8 mouse cellular contexts compared by ENCODE assay signal in the genomic region with DNA sequence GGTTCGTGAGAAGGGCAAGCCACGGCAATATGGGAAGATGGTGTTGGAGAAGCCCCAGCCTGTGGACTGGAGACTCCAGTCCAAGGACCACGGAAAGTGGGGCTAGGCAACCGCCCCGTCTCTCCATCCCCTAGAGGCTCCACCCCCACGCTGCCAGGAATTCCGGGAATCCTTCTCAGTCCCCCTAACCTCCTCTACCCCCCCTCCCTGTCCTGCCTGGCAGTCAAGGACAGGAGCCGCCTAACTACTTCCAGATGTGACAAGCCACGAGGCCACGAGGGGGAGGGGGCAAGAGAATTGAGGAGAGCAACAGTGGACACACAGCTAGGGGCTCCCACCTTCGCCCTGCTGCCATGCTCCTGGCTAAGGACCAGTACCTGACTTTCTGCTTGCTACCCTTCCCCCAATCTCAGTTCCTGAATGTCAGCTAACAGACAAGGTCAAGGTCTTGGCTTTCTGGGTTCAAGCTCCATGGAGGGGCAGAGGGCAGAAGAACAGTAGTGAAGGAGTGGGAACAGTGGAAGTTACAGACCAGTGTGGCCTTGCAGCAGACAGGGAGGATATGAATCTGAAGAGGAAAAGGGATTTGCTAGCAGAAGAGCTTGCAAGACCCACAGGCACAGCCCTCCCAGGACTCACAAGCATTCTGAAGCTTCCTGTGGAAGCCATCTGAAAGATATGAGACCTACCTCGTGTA. TPM values are rescaled to one million over a fixed set of nuclear protein-coding genes. Genes with fewer than 3 reads are reported as not detected.
DNase-seq lines count a peak whose midpoint lies in the region; ATAC-seq and TF ChIP-seq lines count a peak whose summit lies in the region.

No protein-coding gene starts in this region.

- H3K36me3 ChIP-seq in megakaryocyte, embryonic 14.5 days (replicated peaks; ENCODE audit: low read length): peaks cover 33% of the 10 kb centered on the region
- no peaks in the 10 kb centered on the region for H3K36me3 ChIP-seq in hindbrain, embryonic 14.5 days (replicated peaks; ENCODE audit: control insufficient read depth, insufficient read depth)
- peaks cover 5% of the 10 kb centered on the region; the same call in 1 of the 2 replicates for H3K36me3 ChIP-seq in liver, embryonic 11.5 days (ENCODE audit: control insufficient read depth, insufficient read depth, low read length)

- no peak for ATAC-seq in megakaryocyte, adult 5-6 weeks (ENCODE audit: poor library complexity, severe bottlenecking)
- ATAC-seq in hindbrain, embryonic 14.5 days (ENCODE audit: low FRiP score): no peak
- 0 out of 2 replicates have a peak, but pooled peaks have one; percentile 21 for ATAC-seq in liver, embryonic 11.5 days (replicated peaks; ENCODE audit: low FRiP score)

- H3K9ac ChIP-seq in hindbrain, embryonic 14.5 days: peak overlapping the region; percentile 31; the same call in 1 of the 2 replicates
- peak overlapping the region; percentile 50; the same call in 1 of the 2 replicates for H3K9ac ChIP-seq in liver, embryonic 11.5 days (ENCODE audit: low read depth, low read length)

- H3K27me3 ChIP-seq in megakaryocyte, embryonic 14.5 days (replicated peaks): peaks cover 5% of the 10 kb centered on the region
- peaks cover 12% of the 10 kb centered on the region; the same call in 1 of the 2 replicates for H3K27me3 ChIP-seq in hindbrain, embryonic 14.5 days (ENCODE audit: control insufficient read depth, insufficient read depth, low read length)
- peaks cover 7% of the 10 kb centered on the region for H3K27me3 ChIP-seq in liver, embryonic 11.5 days (replicated peaks; ENCODE audit: control insufficient read depth, insufficient read depth, low read length)

- DNase-seq in forelimb bud, embryonic 11.5 days (ENCODE audit: low read depth, low spot score): peak; percentile 96
- DNase-seq in hindbrain, embryonic 14.5 days (ENCODE audit: low spot score): no peak
- DNase-seq in liver, embryonic 11.5 days (ENCODE audit: low spot score): peak; percentile 55
- no peak for DNase-seq in B cell, adult 2 months
- no peak for DNase-seq in thymus, postnatal 10 days (ENCODE audit: low spot score in 2 of 2)

- no peak for TF ChIP-seq CTCF in olfactory bulb, adult 2 months (IDR thresholded peaks at IDR 0.05; ENCODE audit: insufficient read depth, low read depth, low read length)

- TF ChIP-seq POLR2A in olfactory bulb, adult 2 months (IDR thresholded peaks at IDR 0.05; ENCODE audit: insufficient read depth, low read depth, low read length): no peak

- peak overlapping the region; percentile 12; the same call in 1 of the 2 replicates for H3K4me2 ChIP-seq in hindbrain, embryonic 14.5 days (replicated peaks)
- peak overlapping the region; percentile 56 for H3K4me2 ChIP-seq in liver, embryonic 11.5 days

- peaks cover 35% of the 10 kb centered on the region for H3K4me1 ChIP-seq in megakaryocyte, embryonic 14.5 days
- H3K4me1 ChIP-seq in hindbrain, embryonic 14.5 days (replicated peaks; ENCODE audit: control insufficient read depth, insufficient read depth, low read length): 0 out of 2 replicates have a peak, but pooled peaks cover 7% of the 10 kb centered on the region
- H3K4me1 ChIP-seq in liver, embryonic 11.5 days (replicated peaks; ENCODE audit: control insufficient read depth, insufficient read depth, low read length): peaks cover 28% of the 10 kb centered on the region
- H3K4me1 ChIP-seq in olfactory bulb, adult 2 months (ENCODE audit: control insufficient read depth, insufficient read depth, low read length): peaks cover 8% of the 10 kb centered on the region; the same call in 1 of the 2 replicates

- H3K27ac ChIP-seq in hindbrain, embryonic 14.5 days: 0 out of 2 replicates have a peak overlapping the region, but pooled peaks have one; percentile 26
- peak overlapping the region; percentile 79 for H3K27ac ChIP-seq in liver, embryonic 11.5 days (ENCODE audit: low read depth, low read length)
- 0 out of 2 replicates have a peak overlapping the region, but pooled peaks have one; percentile 4 for H3K27ac ChIP-seq in olfactory bulb, adult 2 months (ENCODE audit: insufficient read depth, low read depth, low read length)

- H3K9me3 ChIP-seq in megakaryocyte, embryonic 14.5 days: no peaks in the 10 kb centered on the region
- H3K9me3 ChIP-seq in hindbrain, embryonic 14.5 days (ENCODE audit: control insufficient read depth, low read length): no peaks in the 10 kb centered on the region
- no peaks in the 10 kb centered on the region for H3K9me3 ChIP-seq in liver, embryonic 11.5 days (ENCODE audit: control insufficient read depth, low read length)

- H3K4me3 ChIP-seq in megakaryocyte, embryonic 14.5 days (replicated peaks): peak overlapping the region; percentile 50
- no peak overlapping the region; the same call in 1 of the 2 replicates for H3K4me3 ChIP-seq in hindbrain, embryonic 14.5 days (replicated peaks; ENCODE audit: low read length)
- peak overlapping the region; percentile 28 for H3K4me3 ChIP-seq in liver, embryonic 11.5 days (ENCODE audit: low read depth, low read length)
- no peak overlapping the region for H3K4me3 ChIP-seq in olfactory bulb, adult 2 months (ENCODE audit: insufficient read depth, low read depth, low read length)

- WGBS in hindbrain, embryonic 14.5 days: 24% methylated on average over 10 of the region's 12 CpGs
- WGBS in liver, embryonic 11.5 days: 21% methylated on average over 11 of the region's 12 CpGs
- WGBS in olfactory bulb, adult 2 months: 45% methylated on average over 12 of the region's 12 CpGs

RNA-seq across cellular contexts. Expression of a gene that starts 2.9 kb away (rescaled TPM):
- 0.09 and 0.87 TPM in 2 replicates for polyA plus RNA-seq in megakaryocyte, embryonic 14.5 days (2012; ENCODE audit: insufficient read depth, low replicate concordance)
- total RNA-seq in megakaryocyte, adult 5-6 weeks (2015): 0.40 and 1.0 TPM in 2 replicates
- 0.51 TPM in 1 of 2 replicates, not detected in the other for total RNA-seq in megakaryocyte, adult 5-6 weeks (2017)
- polyA plus RNA-seq in hindbrain, embryonic 14.5 days (2014; fragmentation: Nextera tagmentation; extraction: Ambion mirVana): 23.9 and 28.5 TPM in 2 replicates
- 43.9 and 49.2 TPM in 2 replicates for polyA plus RNA-seq in liver, embryonic 11.5 days (2014; fragmentation: Nextera tagmentation; extraction: Ambion mirVana)
- polyA plus RNA-seq in olfactory bulb, adult 2 months (2012; ENCODE audit: insufficient read depth, insufficient read length, low replicate concordance, missing spikeins): not detected in 2 replicates

RNA-seq across cellular contexts. Expression of a gene that starts 9.8 kb away (rescaled TPM):
- polyA plus RNA-seq in megakaryocyte, embryonic 14.5 days (2012; ENCODE audit: insufficient read depth, low replicate concordance): 459 and 906 TPM in 2 replicates
- total RNA-seq in megakaryocyte, adult 5-6 weeks (2015): 60.5 and 64.2 TPM in 2 replicates
- 6.4 and 10.6 TPM in 2 replicates for total RNA-seq in megakaryocyte, adult 5-6 weeks (2017)
- 81.7 and 85.4 TPM in 2 replicates for polyA plus RNA-seq in hindbrain, embryonic 14.5 days (2014; fragmentation: Nextera tagmentation; extraction: Ambion mirVana)
- 58.5 and 59.7 TPM in 2 replicates for polyA plus RNA-seq in liver, embryonic 11.5 days (2014; fragmentation: Nextera tagmentation; extraction: Ambion mirVana)
- polyA plus RNA-seq in olfactory bulb, adult 2 months (2012; ENCODE audit: insufficient read depth, insufficient read length, low replicate concordance, missing spikeins): not detected in 2 replicates

RNA-seq across cellular contexts. Expression of a gene that starts 18.1 kb away (rescaled TPM):
- polyA plus RNA-seq in megakaryocyte, embryonic 14.5 days (2012; ENCODE audit: insufficient read depth, low replicate concordance): 0.15 TPM in 1 of 2 replicates, not detected in the other
- 0.18 TPM in 1 of 2 replicates, not detected in the other for total RNA-seq in megakaryocyte, adult 5-6 weeks (2015)
- total RNA-seq in megakaryocyte, adult 5-6 weeks (2017): 0.37 TPM in 1 of 2 replicates, not detected in the other
- 0.12 TPM in 1 of 2 replicates, not detected in the other for polyA plus RNA-seq in hindbrain, embryonic 14.5 days (2014; fragmentation: Nextera tagmentation; extraction: Ambion mirVana)
- polyA plus RNA-seq in liver, embryonic 11.5 days (2014; fragmentation: Nextera tagmentation; extraction: Ambion mirVana): 0.18 TPM in 1 of 2 replicates, not detected in the other
- polyA plus RNA-seq in olfactory bulb, adult 2 months (2012; ENCODE audit: insufficient read depth, insufficient read length, low replicate concordance, missing spikeins): not detected in 2 replicates

RNA-seq across cellular contexts. Expression of a gene that starts 18.2 kb away (rescaled TPM):
- 138 and 187 TPM in 2 replicates for polyA plus RNA-seq in megakaryocyte, embryonic 14.5 days (2012; ENCODE audit: insufficient read depth, low replicate concordance)
- 76.5 and 93.0 TPM in 2 replicates for total RNA-seq in megakaryocyte, adult 5-6 weeks (2015)
- 57.1 and 66.7 TPM in 2 replicates for total RNA-seq in megakaryocyte, adult 5-6 weeks (2017)
- 19.0 and 23.4 TPM in 2 replicates for polyA plus RNA-seq in hindbrain, embryonic 14.5 days (2014; fragmentation: Nextera tagmentation; extraction: Ambion mirVana)
- polyA plus RNA-seq in liver, embryonic 11.5 days (2014; fragmentation: Nextera tagmentation; extraction: Ambion mirVana): 46.6 and 54.5 TPM in 2 replicates
- not detected in 2 replicates for polyA plus RNA-seq in olfactory bulb, adult 2 months (2012; ENCODE audit: insufficient read depth, insufficient read length, low replicate concordance, missing spikeins)

RNA-seq across cellular contexts. Expression of a gene that starts 18.3 kb away (rescaled TPM):
- polyA plus RNA-seq in megakaryocyte, embryonic 14.5 days (2012; ENCODE audit: insufficient read depth, low replicate concordance): 5.6 and 30.5 TPM in 2 replicates
- 8.1 and 10.2 TPM in 2 replicates for total RNA-seq in megakaryocyte, adult 5-6 weeks (2015)
- total RNA-seq in megakaryocyte, adult 5-6 weeks (2017): 5.7 and 18.8 TPM in 2 replicates
- 5.3 and 6.5 TPM in 2 replicates for polyA plus RNA-seq in hindbrain, embryonic 14.5 days (2014; fragmentation: Nextera tagmentation; extraction: Ambion mirVana)
- 11.6 and 13.2 TPM in 2 replicates for polyA plus RNA-seq in liver, embryonic 11.5 days (2014; fragmentation: Nextera tagmentation; extraction: Ambion mirVana)
- not detected in 2 replicates for polyA plus RNA-seq in olfactory bulb, adult 2 months (2012; ENCODE audit: insufficient read depth, insufficient read length, low replicate concordance, missing spikeins)

Comparison
In these comparisons a context has a peak if more than half of its experiments do, and no peak if none do; other contexts are left out.
1. H3K4me3 ChIP-seq: peak in megakaryocyte, embryonic 14.5 days (single experiment) and liver, embryonic 11.5 days (single experiment); none in hindbrain, embryonic 14.5 days (single experiment) and olfactory bulb, adult 2 months (single experiment).
2. DNase-seq: peak in forelimb bud, embryonic 11.5 days (single experiment) and liver, embryonic 11.5 days (single experiment); none in hindbrain, embryonic 14.5 days (single experiment), B cell, adult 2 months (0 of 2) and thymus, postnatal 10 days (0 of 2).
3. H3K27ac ChIP-seq: peak in every context shown above with its lines; median percentile 79 in liver, embryonic 11.5 days; 26 in hindbrain, embryonic 14.5 days; 4 in olfactory bulb, adult 2 months.